Mouse (Mus musculus) bone marrow macrophage, adult 2 months (primary cell): ENCODE results near the gene Tmbim1.

Experiments used
- CTCF ChIP-seq: IDR thresholded peaks from 2 replicates; pipeline ENCODE4 v1.5.1; 2012; ENCODE audit warnings: low read depth, mild to moderate bottlenecking, low read length, moderate library complexity
- POLR2A ChIP-seq: IDR thresholded peaks from 2 replicates; pipeline ENCODE4 v1.6.1; 2012; ENCODE audit warnings: mild to moderate bottlenecking, low read depth, low read length, borderline replicate concordance

DNA sequence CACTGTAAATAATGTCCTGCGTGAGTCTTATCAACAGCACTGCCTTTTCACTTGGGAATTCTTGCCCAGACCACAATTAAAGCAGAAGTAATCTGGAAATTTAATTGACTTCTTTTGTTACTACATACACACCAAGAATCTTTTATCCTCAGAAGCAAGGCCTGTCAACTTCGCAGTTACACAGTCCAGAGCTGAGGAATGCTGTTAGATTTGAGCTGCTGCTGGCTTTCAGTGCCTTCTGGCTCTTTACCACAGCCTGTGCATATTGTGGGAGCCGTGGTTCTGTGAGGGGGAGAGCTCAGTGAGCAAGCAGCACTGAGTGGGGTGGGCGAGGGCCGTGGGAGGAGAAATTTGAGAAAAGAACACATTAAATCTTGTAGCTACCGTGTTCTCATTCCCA lies 65.1 kb downstream of the Tmbim1 start:
- no peak for TF ChIP-seq CTCF
- TF ChIP-seq POLR2A, result no peak
